Mouse (Mus musculus) lung, embryonic 15.5 days (tissue): ENCODE data around the gene Serpinh1. TPM values are rescaled to one million over a fixed set of nuclear protein-coding genes. Genes with fewer than 3 reads are reported as not detected.
A peak's percentile ranks its signal among the peaks of the same experiment; 100 is the strongest.

Experiments used
- ATAC-seq: fragments of 200-750 bp; cut with Nextera tagmentation; 2 replicates; pipeline ENCODE4 v1.8.0; 2017; ENCODE audit warnings: moderate number of reproducible peaks, borderline replicate concordance; ENCODE audit not compliant: low FRiP score, low TSS enrichment; ENCODE audit errors: extremely low read depth
- H3K27ac ChIP-seq: fragments of 300-500 bp; sonication (generic); 2 replicates; pipeline ENCODE4 v1.5.1; 2015; ENCODE audit warnings: moderate library complexity, mild to moderate bottlenecking, inconsistent platforms
- H3K27me3 ChIP-seq: fragments of 300-500 bp; sonication (generic); 2 replicates; pipeline ENCODE4 v1.6.1; 2015; ENCODE audit warnings: inconsistent platforms
- H3K36me3 ChIP-seq: fragments of 300-500 bp; sonication (generic); 2 replicates; pipeline ENCODE4 v1.6.1; 2015; ENCODE audit warnings: inconsistent platforms
- H3K4me1 ChIP-seq: fragments of 300-500 bp; sonication (generic); 2 replicates; pipeline ENCODE4 v1.6.1; 2015; ENCODE audit warnings: inconsistent platforms
- H3K4me2 ChIP-seq: fragments of 300-500 bp; sonication (generic); 2 replicates; pipeline ENCODE4 v1.6.1; 2015; ENCODE audit warnings: inconsistent platforms, mild to moderate bottlenecking, moderate library complexity
- H3K4me3 ChIP-seq: fragments of 300-500 bp; sonication (generic); 2 replicates; pipeline ENCODE4 v1.5.1; 2015; ENCODE audit warnings: mild to moderate bottlenecking, inconsistent platforms
- H3K9ac ChIP-seq: fragments of 300-500 bp; sonication (generic); 2 replicates; pipeline ENCODE4 v1.6.1; 2015; ENCODE audit warnings: inconsistent platforms
- H3K9me3 ChIP-seq: fragments of 300-500 bp; sonication (generic); 2 replicates; pipeline ENCODE4 v1.6.1; 2016; ENCODE audit warnings: inconsistent platforms
- WGBS: fragments of 180-500 bp; shearing (Covaris S2); methylation state at CpG from one replicate; pipeline ENCODE4 v1.1.7; 2015; 5-methylcytosine and 5-hydroxymethylcytosine counted together
- polyA plus RNA-seq: library from polyadenylated mRNA; unstranded; fragments of >200 nt; fragmentation: Nextera tagmentation; extraction: Ambion mirVana; gene quantifications from 2 replicates; pipeline ENCODE4 v1.2.1, GENCODE M21; 2015

Serpinh1 gene
- 1,817 and 1,834 TPM in 2 replicates for polyA plus RNA-seq

- Histone ChIP-seq H3K4me2 (peak within 1 kb of the TSS; percentile 90), H3K4me3 (peak within 1 kb of the TSS; percentile 75), H3K36me3 (peaks cover 26% of the 10 kb centered on the region), H3K9ac (peak within 1 kb of the TSS; percentile 90), H3K27ac (peak within 1 kb of the TSS; percentile 99), H3K27me3 (no peaks in the 10 kb centered on the region), H3K4me1 (peaks cover 76% of the 10 kb centered on the region), H3K9me3 (no peaks in the 10 kb centered on the region)
- ATAC-seq, result peak; percentile 84
- WGBS, result under 1% methylated on average over 35 of the region's 35 CpGs
These were observed at the start of gene Serpinh1 for GRCm38 (mm10) chr7:99352526-99353400. TSS of gene Serpinh1 (minus strand) at chr7:99353239.

- Histone ChIP-seq H3K4me3 (no peak overlapping the region), H3K9me3 (no peaks in the 10 kb centered on the region), H3K9ac (no peak overlapping the region), H3K36me3 (0 out of 2 replicates have a peak, but pooled peaks cover 3% of the 10 kb centered on the region), H3K27ac (no peak overlapping the region), H3K4me2 (no peak overlapping the region), H3K4me1 (peaks cover 12% of the 10 kb centered on the region), H3K27me3 (no peaks in the 10 kb centered on the region)
- no peak for ATAC-seq
- WGBS, result 71% methylated on average over 6 of the region's 6 CpGs
These were observed 49.4 kb upstream of the Serpinh1 start for GRCm38 (mm10) chr7:99402477-99402876.

DNA sequence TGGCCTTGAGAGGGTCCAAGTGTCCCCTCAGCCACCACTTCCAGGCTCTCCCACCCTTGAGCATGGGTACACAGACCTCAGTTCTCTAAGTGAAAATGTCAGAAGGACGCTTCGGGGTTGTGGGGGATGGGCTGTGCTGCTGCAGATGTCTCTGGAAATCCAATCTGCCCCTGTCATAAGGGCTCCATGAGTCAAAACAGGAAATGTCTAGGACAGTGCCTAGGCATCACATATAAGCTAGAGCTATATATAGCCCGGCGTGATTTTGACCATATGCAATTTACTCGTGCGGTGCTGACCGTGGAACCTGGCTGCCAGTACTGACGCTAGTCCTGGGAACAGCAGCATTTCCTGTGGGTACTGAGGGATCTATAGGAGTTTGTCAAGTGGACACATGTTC is 48.3 kb upstream of the Serpinh1 start:
- 40% methylated on average over 8 of the region's 8 CpGs for WGBS
- H3K9me3 ChIP-seq, result no peaks in the 10 kb centered on the region
- peak overlapping the region; percentile 43; the same call in 1 of the 2 replicates for H3K27ac ChIP-seq
- H3K4me1 ChIP-seq, result peaks cover 14% of the 10 kb centered on the region
- no peak overlapping the region for H3K4me3 ChIP-seq
- H3K9ac ChIP-seq, result no peak overlapping the region
- ATAC-seq, result peak; percentile 66; the same call in 1 of the 2 replicates
- H3K27me3 ChIP-seq, result no peaks in the 10 kb centered on the region
- no peak overlapping the region for H3K4me2 ChIP-seq
- 0 out of 2 replicates have a peak, but pooled peaks cover 3% of the 10 kb centered on the region for H3K36me3 ChIP-seq

DNA sequence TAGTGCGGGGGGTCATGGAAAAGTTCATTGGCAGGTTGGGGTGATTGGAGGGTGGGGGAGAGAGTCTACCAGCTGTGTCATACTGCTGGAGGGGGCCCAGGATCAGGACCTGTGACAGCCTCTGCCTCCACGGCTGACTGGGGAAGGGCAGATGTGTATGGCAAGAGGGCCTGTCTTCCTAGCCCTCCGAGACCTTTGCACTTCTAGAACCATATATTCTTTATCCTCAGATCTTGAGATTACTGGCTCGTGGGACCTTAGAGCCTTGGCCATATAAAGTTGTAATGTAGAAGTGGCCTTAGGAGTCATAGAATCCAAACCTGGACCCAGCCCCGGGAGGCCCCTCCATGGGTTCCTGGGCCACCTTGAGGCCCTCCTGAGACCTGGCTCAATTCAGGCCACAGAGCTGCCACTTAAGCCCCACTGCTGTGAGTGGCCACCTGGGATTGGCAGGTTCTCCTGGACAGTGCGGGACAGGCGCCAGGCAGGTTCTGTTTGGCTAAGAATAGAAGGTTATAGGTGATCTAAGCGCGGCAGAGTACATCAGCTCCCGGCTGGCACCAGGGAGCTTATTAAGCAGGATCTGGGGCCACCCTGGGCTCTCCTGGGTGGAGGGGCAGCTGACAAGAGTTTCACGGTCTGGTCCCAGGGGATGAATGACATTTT is 44.1 kb upstream of the Serpinh1 start:
- no peak overlapping the region for H3K4me2 ChIP-seq
- no peaks in the 10 kb centered on the region for H3K9me3 ChIP-seq
- 0 out of 2 replicates have a peak, but pooled peaks cover 3% of the 10 kb centered on the region for H3K36me3 ChIP-seq
- H3K9ac ChIP-seq, result no peak overlapping the region
- H3K27ac ChIP-seq, result no peak overlapping the region
- WGBS, result 66% methylated on average over 11 of the region's 11 CpGs
- no peaks in the 10 kb centered on the region for H3K27me3 ChIP-seq
- ATAC-seq, result no peak
- H3K4me1 ChIP-seq, result peaks cover 20% of the 10 kb centered on the region
- H3K4me3 ChIP-seq, result no peak overlapping the region

GRCm38 (mm10) chr7:99395908-99396616 is 43.0 kb upstream of the Serpinh1 start:
- no peaks in the 10 kb centered on the region for H3K9me3 ChIP-seq
- H3K4me1 ChIP-seq, result peaks cover 19% of the 10 kb centered on the region
- H3K4me3 ChIP-seq, result no peak overlapping the region
- no peak overlapping the region for H3K9ac ChIP-seq
- 52% methylated on average over 11 of the region's 11 CpGs for WGBS
- H3K27me3 ChIP-seq, result no peaks in the 10 kb centered on the region
- no peak overlapping the region for H3K4me2 ChIP-seq
- no peak for ATAC-seq
- H3K36me3 ChIP-seq, result 0 out of 2 replicates have a peak, but pooled peaks cover 3% of the 10 kb centered on the region
- no peak overlapping the region for H3K27ac ChIP-seq

- H3K36me3 ChIP-seq, result 0 out of 2 replicates have a peak, but pooled peaks cover 3% of the 10 kb centered on the region
- H3K4me2 ChIP-seq, result no peak overlapping the region
- no peaks in the 10 kb centered on the region for H3K27me3 ChIP-seq
- H3K4me3 ChIP-seq, result no peak overlapping the region
- no peaks in the 10 kb centered on the region for H3K9me3 ChIP-seq
- H3K27ac ChIP-seq, result no peak overlapping the region
- H3K4me1 ChIP-seq, result peaks cover 23% of the 10 kb centered on the region
- WGBS, result 83% methylated on average over 4 of the region's 4 CpGs
- ATAC-seq, result no peak
- H3K9ac ChIP-seq, result no peak overlapping the region
These were observed 42.3 kb upstream of the Serpinh1 start for GRCm38 (mm10) chr7:99395385-99395784.

GRCm38 (mm10) chr7:99393711-99394325 is 40.8 kb upstream of the Serpinh1 start:
- Histone ChIP-seq H3K36me3 (no peaks in the 10 kb centered on the region), H3K27ac (no peak overlapping the region), H3K4me1 (peaks cover 31% of the 10 kb centered on the region), H3K27me3 (no peaks in the 10 kb centered on the region), H3K9me3 (no peaks in the 10 kb centered on the region), H3K4me2 (no peak overlapping the region), H3K9ac (no peak overlapping the region), H3K4me3 (no peak overlapping the region)
- WGBS, result 67% methylated on average over 13 of the region's 13 CpGs
- no peak for ATAC-seq

DNA sequence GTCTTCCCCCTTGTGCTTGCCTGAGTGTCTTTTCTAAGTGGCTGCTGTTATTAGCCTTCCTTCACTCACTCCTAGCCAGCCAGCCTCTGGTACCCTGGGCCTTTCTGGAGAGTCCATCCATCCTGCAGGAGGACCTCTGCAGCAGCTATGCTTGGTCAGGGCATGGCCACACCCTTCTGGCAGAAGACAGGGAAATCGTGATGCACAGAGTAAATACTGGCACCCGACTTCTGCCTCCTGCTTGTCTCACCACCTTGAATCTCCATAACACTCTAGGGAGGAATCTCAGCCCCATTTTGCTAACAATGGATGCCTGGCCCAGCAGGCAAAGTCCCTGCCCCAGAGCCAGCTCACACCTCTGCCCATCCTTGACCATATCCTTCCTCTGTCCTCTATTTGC is 39.7 kb upstream of the Serpinh1 start:
- no peak overlapping the region for H3K4me2 ChIP-seq
- H3K27me3 ChIP-seq, result no peaks in the 10 kb centered on the region
- WGBS, result 47% methylated on average over 2 of the region's 2 CpGs
- H3K4me1 ChIP-seq, result peaks cover 35% of the 10 kb centered on the region
- no peak for ATAC-seq
- no peaks in the 10 kb centered on the region for H3K36me3 ChIP-seq
- no peak overlapping the region for H3K4me3 ChIP-seq
- H3K9me3 ChIP-seq, result no peaks in the 10 kb centered on the region
- H3K27ac ChIP-seq, result no peak overlapping the region
- H3K9ac ChIP-seq, result no peak overlapping the region

GRCm38 (mm10) chr7:99390559-99390958 is 37.5 kb upstream of the Serpinh1 start:
- Histone ChIP-seq H3K4me2 (no peak overlapping the region), H3K9me3 (no peaks in the 10 kb centered on the region), H3K27ac (0 out of 2 replicates have a peak overlapping the region, but pooled peaks have one; percentile 37), H3K9ac (no peak overlapping the region), H3K4me3 (no peak overlapping the region), H3K27me3 (no peaks in the 10 kb centered on the region), H3K36me3 (0 out of 2 replicates have a peak, but pooled peaks cover 3% of the 10 kb centered on the region), H3K4me1 (peaks cover 45% of the 10 kb centered on the region)
- ATAC-seq, result no peak
- WGBS, result 40% methylated on average over 4 of the region's 4 CpGs

- no peak for ATAC-seq
- 0 out of 2 replicates have a peak, but pooled peaks cover 3% of the 10 kb centered on the region for H3K36me3 ChIP-seq
- H3K27me3 ChIP-seq, result no peaks in the 10 kb centered on the region
- H3K9me3 ChIP-seq, result no peaks in the 10 kb centered on the region
- 77% methylated on average over 5 of the region's 5 CpGs for WGBS
- no peak overlapping the region for H3K4me3 ChIP-seq
- peaks cover 74% of the 10 kb centered on the region for H3K4me1 ChIP-seq
- no peak overlapping the region for H3K4me2 ChIP-seq
- H3K9ac ChIP-seq, result no peak overlapping the region
- no peak overlapping the region for H3K27ac ChIP-seq
These were observed 34.3 kb upstream of the Serpinh1 start for GRCm38 (mm10) chr7:99387356-99387755.

DNA sequence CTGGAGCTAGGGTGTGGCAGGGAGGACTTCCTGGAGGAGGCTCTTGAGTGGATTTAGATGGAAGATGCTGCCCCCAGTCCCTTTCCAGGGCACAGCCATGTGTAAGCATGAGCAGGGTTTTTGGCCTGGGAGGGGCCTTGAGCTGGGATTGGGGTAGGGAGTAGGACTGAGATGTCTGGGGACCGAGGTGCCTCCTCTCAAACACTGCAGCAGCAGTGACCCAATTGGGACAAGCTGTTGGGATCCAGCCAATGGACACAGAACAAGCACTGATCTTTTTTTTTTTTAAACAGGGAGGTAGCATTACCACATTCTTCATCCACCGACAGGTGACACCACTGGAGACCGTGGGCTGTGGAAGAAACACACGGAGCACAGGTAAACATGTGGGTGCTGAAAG is 33.8 kb upstream of the Serpinh1 start:
- no peak overlapping the region for H3K4me2 ChIP-seq
- no peak overlapping the region for H3K4me3 ChIP-seq
- H3K4me1 ChIP-seq, result peaks cover 78% of the 10 kb centered on the region
- WGBS, result 76% methylated on average over 4 of the region's 4 CpGs
- H3K9me3 ChIP-seq, result no peaks in the 10 kb centered on the region
- H3K27me3 ChIP-seq, result no peaks in the 10 kb centered on the region
- no peak overlapping the region for H3K27ac ChIP-seq
- H3K36me3 ChIP-seq, result 0 out of 2 replicates have a peak, but pooled peaks cover 3% of the 10 kb centered on the region
- ATAC-seq, result no peak
- no peak overlapping the region for H3K9ac ChIP-seq
